Mouse (Mus musculus) heart, embryonic 16.5 days (tissue): ENCODE results near the gene Gsdma3. TPM values are rescaled to one million over a fixed set of nuclear protein-coding genes. Genes with fewer than 3 reads are reported as not detected.
"Not testable (repeated sequence)": the region's sequence is repeated elsewhere in the genome, so short reads cannot be mapped to it uniquely, and the experiment has no call there.

Experiments used
- ATAC-seq: fragments of 200-750 bp; cut with Nextera tagmentation; replicated peaks from 2 replicates; pipeline ENCODE4 v1.8.0; 2017; ENCODE audit warnings: moderate number of reproducible peaks; ENCODE audit not compliant: insufficient read depth, low FRiP score; ENCODE audit errors: extremely low read depth
- H3K27ac ChIP-seq: fragments of 300-500 bp; sonication (generic); 2 replicates; pipeline ENCODE4 v1.5.1; 2014; ENCODE audit warnings: mild to moderate bottlenecking, low read length, control low read depth, moderate library complexity
- H3K27me3 ChIP-seq: fragments of 300-500 bp; sonication (generic); 2 replicates; pipeline ENCODE4 v1.6.1; 2014; ENCODE audit warnings: low read length, mixed read lengths; ENCODE audit not compliant: control insufficient read depth, insufficient read depth
- H3K36me3 ChIP-seq: fragments of 300-500 bp; sonication (generic); 2 replicates; pipeline ENCODE4 v1.6.1; 2014; ENCODE audit not compliant: control insufficient read depth, insufficient read depth
- H3K4me1 ChIP-seq: fragments of 300-500 bp; sonication (generic); 2 replicates; pipeline ENCODE4 v1.6.1; 2014; ENCODE audit warnings: low read length, mixed read lengths; ENCODE audit not compliant: control insufficient read depth, insufficient read depth
- H3K4me2 ChIP-seq: fragments of 300-500 bp; sonication (generic); 2 replicates; pipeline ENCODE4 v1.6.1; 2014; ENCODE audit warnings: low read depth, mild to moderate bottlenecking, control low read depth, low read length
- H3K4me3 ChIP-seq: fragments of 300-500 bp; sonication (generic); 2 replicates; pipeline ENCODE4 v1.5.1; 2014; ENCODE audit warnings: mild to moderate bottlenecking, control low read depth, low read length
- H3K9ac ChIP-seq: fragments of 300-500 bp; sonication (generic); 2 replicates; pipeline ENCODE4 v1.6.1; 2014; ENCODE audit warnings: low read length, control low read depth
- H3K9me3 ChIP-seq: fragments of 300-500 bp; sonication (generic); replicated peaks from 2 replicates; pipeline ENCODE4 v1.6.1; 2016; ENCODE audit warnings: low read length; ENCODE audit not compliant: control insufficient read depth
- WGBS: fragments of 180-500 bp; shearing (Covaris S2); extraction: QIAGEN DNeasy Blood & Tissue Kit; methylation state at CpG from one replicate; pipeline ENCODE4 v1.1.7; 2014; 5-methylcytosine and 5-hydroxymethylcytosine counted together
- polyA plus RNA-seq: library from polyadenylated mRNA; unstranded; fragments of >200 nt; fragmentation: Nextera tagmentation; extraction: Ambion mirVana; gene quantifications from 2 replicates; pipeline ENCODE4 v1.2.1, GENCODE M21; 2015

Gsdma3 gene
- polyA plus RNA-seq, 1 experiment from 2014 or later: 0.09 TPM

DNA sequence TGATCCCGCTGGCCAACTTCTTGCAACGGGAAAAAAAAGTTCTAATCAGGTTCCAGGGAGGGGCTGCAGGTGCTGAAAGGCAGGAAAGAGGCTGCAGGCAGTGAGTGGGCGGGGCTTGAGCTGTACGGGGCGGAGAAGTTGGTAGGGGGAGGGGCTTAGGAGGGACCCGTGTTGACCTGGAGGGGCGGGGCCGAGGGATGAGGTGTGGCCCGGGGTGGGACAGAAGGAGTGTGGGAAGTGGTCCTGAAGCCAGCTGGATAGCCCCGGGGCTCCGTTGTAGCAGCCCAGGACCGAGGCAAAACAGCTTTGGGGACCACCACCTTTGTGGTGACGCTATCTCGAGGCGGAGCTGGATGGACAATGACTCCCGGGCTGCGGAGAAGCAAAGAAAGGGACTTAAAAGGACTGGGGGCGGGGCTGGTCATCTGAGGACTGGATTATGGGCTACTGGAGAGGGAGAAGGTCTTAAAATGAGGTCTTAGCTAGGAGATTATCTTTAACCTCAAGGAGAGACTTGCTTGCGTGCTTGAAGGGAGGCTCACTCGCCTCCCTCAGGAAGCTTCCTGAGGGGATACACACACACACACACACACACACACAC lies 24.0 kb upstream of the Gsdma3 start:
- Histone ChIP-seq H3K4me1 (peaks cover 21% of the 10 kb centered on the region), H3K9me3 (no peaks in the 10 kb centered on the region), H3K4me3 (peak overlapping the region; percentile 39), H3K9ac (peak overlapping the region; percentile 41; the same call in 1 of the 2 replicates), H3K27ac (no peak overlapping the region), H3K36me3 (no peaks in the 10 kb centered on the region), H3K4me2 (peak overlapping the region; percentile 63), H3K27me3 (peaks cover 14% of the 10 kb centered on the region)
- 1% methylated on average over 20 of the region's 20 CpGs for whole genome bisulfite sequencing
- 0 out of 2 replicates have a peak, but pooled peaks have one; percentile 46 for ATAC-seq

- H3K27ac ChIP-seq: no peak overlapping the region
- no peaks in the 10 kb centered on the region for H3K9me3 ChIP-seq
- no peak for ATAC-seq
- H3K4me3 ChIP-seq: no peak overlapping the region
- 75% methylated on average over 2 of the region's 2 CpGs for WGBS
- H3K36me3 ChIP-seq: no peaks in the 10 kb centered on the region
- H3K27me3 ChIP-seq: peaks cover 7% of the 10 kb centered on the region
- H3K9ac ChIP-seq: no peak overlapping the region
- no peak overlapping the region for H3K4me2 ChIP-seq
- H3K4me1 ChIP-seq: peaks cover 17% of the 10 kb centered on the region
Measured at GRCm38 (mm10) chr11:98603953-98604352, 22.2 kb upstream of the Gsdma3 start.

GRCm38 (mm10) chr11:98604911-98605310 lies 21.2 kb upstream of the Gsdma3 start:
- not testable (repeated sequence) for H3K36me3 ChIP-seq, ATAC-seq, H3K27me3 ChIP-seq, H3K4me2 ChIP-seq, H3K4me3 ChIP-seq, H3K9ac ChIP-seq, H3K9me3 ChIP-seq, H3K27ac ChIP-seq
- WGBS: 59% methylated on average over 6 of the region's 6 CpGs
- peaks cover 16% of the 10 kb centered on the region for H3K4me1 ChIP-seq

DNA sequence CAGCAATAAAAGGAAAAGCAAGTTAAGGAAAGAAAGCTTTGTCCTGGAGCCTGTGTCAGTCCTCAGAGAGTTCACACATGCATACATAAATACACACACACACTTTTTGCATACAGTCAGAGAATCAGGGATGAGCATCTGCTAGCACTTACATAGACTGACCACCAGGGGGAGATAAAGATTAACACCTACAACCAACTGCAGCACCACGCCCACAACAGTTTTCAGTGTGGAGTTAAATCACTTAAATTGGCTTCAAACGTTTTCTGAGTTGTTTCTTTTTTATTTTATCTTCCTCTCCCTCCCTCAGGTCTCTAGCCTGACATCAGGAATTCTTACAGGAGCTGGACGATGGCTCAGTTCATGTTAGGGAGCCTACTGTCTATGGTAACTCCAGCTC lies 19.4 kb upstream of the Gsdma3 start:
- Histone ChIP-seq H3K27me3 (no peaks in the 10 kb centered on the region; the same call in 1 of the 2 replicates), H3K36me3 (no peaks in the 10 kb centered on the region), H3K27ac (no peak overlapping the region), H3K9ac (no peak overlapping the region), H3K4me1 (peaks cover 8% of the 10 kb centered on the region), H3K4me2 (no peak overlapping the region), H3K4me3 (no peak overlapping the region), H3K9me3 (no peaks in the 10 kb centered on the region)
- 10% methylated on average over 3 of the region's 3 CpGs for WGBS
- ATAC-seq: no peak

DNA sequence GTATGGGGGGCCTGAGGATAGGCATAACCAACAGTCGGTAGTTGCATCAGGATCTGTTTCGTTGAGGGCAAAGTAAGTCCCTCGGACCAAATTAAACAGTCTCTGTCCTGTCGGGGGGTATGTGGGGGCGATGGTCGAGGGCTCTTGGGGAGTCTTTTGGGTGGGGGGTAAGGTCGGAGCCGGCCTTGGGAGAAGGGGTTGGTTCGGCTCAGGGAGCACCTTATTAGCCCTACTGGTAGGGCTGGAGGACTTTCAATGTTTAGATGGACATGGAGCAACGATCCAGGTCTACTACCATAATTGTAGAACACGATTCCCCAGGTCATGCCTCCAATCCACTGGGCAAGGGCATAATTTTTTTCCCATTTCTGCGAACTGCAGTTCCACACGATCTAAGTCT lies 5.4 kb upstream of the Gsdma3 start:
- Histone ChIP-seq H3K36me3 (no peaks in the 10 kb centered on the region), H3K4me2 (no peak overlapping the region), H3K9me3 (peaks cover 6% of the 10 kb centered on the region), H3K27ac (no peak overlapping the region), H3K27me3 (no peaks in the 10 kb centered on the region), H3K4me3 (no peak overlapping the region), H3K4me1 (no peaks in the 10 kb centered on the region), H3K9ac (no peak overlapping the region)
- no peak for ATAC-seq
- WGBS: 89% methylated on average over 13 of the region's 13 CpGs

- not testable (repeated sequence) for H3K4me2 ChIP-seq, H3K27me3 ChIP-seq, H3K27ac ChIP-seq, H3K4me3 ChIP-seq, ATAC-seq, H3K36me3 ChIP-seq, H3K4me1 ChIP-seq, H3K9ac ChIP-seq, H3K9me3 ChIP-seq
- WGBS: 68% methylated on average over 6 of the region's 6 CpGs
Measured at GRCm38 (mm10) chr11:98623981-98624380, 2.2 kb upstream of the Gsdma3 start.

DNA sequence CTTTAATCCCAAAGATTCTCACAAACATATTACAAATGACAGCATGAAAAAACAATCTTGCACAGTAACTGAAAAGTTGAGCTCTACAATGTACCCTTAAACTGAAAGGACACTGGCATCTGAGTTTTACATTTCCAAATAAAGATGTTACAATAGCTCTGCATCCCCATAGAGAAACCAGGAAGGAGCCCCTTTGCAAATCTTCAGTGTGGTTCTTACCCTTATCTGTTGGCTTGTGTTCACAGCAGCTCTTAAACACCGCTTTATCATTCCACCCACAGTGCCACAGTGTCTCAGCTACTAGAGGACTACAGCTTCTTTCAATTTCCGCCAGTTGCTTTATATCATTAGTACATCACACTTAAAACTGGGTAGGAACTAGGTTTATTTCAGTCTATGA lies 1.8 kb upstream of the Gsdma3 start:
- not testable (repeated sequence) for H3K36me3 ChIP-seq, H3K4me1 ChIP-seq, H3K27ac ChIP-seq, H3K4me2 ChIP-seq, H3K27me3 ChIP-seq, H3K4me3 ChIP-seq, ATAC-seq, H3K9ac ChIP-seq, H3K9me3 ChIP-seq
- WGBS: 78% methylated on average over 2 of the region's 2 CpGs

- ATAC-seq: no peak
- Histone ChIP-seq H3K4me1 (no peaks in the 10 kb centered on the region), H3K4me3 (no peak overlapping the region), H3K27me3 (no peaks in the 10 kb centered on the region), H3K9me3 (no peaks in the 10 kb centered on the region), H3K36me3 (no peaks in the 10 kb centered on the region), H3K9ac (no peak overlapping the region), H3K27ac (no peak overlapping the region), H3K4me2 (no peak overlapping the region)
- WGBS: 93% methylated on average over 3 of the region's 3 CpGs
Measured at GRCm38 (mm10) chr11:98628706-98629105, 2.5 kb downstream of the Gsdma3 start.

DNA sequence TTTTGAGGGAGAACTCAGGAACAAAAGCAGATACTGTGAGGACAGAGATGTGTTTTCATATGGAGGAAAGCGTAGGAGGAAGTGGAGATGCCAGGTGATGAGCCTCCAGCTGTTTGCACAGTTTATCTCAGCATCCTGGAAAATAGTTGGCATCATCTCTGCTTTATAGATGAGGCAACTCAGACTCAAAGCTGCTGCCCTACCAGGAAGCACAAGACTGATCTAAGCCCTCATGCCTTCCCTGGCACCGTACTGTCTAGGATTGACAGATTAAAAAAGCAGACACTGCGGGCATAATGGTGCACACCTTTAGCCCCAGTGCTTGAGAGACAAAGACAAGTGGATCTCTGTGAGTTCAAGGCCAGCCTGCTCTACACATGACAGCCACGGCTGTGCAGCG lies 4.5 kb downstream of the Gsdma3 start:
- no peaks in the 10 kb centered on the region for H3K4me1 ChIP-seq
- H3K9me3 ChIP-seq: no peaks in the 10 kb centered on the region
- WGBS: 81% methylated on average over 5 of the region's 5 CpGs
- no peaks in the 10 kb centered on the region for H3K27me3 ChIP-seq
- no peak for ATAC-seq
- H3K36me3 ChIP-seq: no peaks in the 10 kb centered on the region
- H3K4me2 ChIP-seq: no peak overlapping the region
- H3K9ac ChIP-seq: no peak overlapping the region
- no peak overlapping the region for H3K4me3 ChIP-seq
- no peak overlapping the region for H3K27ac ChIP-seq
